Mouse (Mus musculus): ENCODE measurements around the gene Dnmt3l. TPM values are rescaled to one million over a fixed set of nuclear protein-coding genes. Genes with fewer than 3 reads are reported as not detected.

Gene Dnmt3l
- total and polyA plus RNA-seq, 2 experiments from 2014 or later, result not detected

GRCm38 (mm10) chr10:78005791-78006438 is 35.8 kb upstream of the Dnmt3l start:
- no peak overlapping the region for H3K9ac ChIP-seq (replicated peaks; ENCODE audit: low read depth, low read length)
- H3K27ac ChIP-seq (ENCODE audit: low read depth), result no peak overlapping the region
- no peaks in the 10 kb centered on the region for H3K9me3 ChIP-seq (replicated peaks; ENCODE audit: control insufficient read depth, low read length)
- no peak overlapping the region for H3K4me3 ChIP-seq (ENCODE audit: low read depth, low read length)
- H3K36me3 ChIP-seq (replicated peaks; ENCODE audit: control insufficient read depth, insufficient read depth, low read length), result peaks cover 33% of the 10 kb centered on the region
- no peak for DNase-seq (ENCODE audit: low spot score)
- no peaks in the 10 kb centered on the region for H3K27me3 ChIP-seq (ENCODE audit: control insufficient read depth, insufficient read depth, low read length)
- TF ChIP-seq CTCF (IDR thresholded peaks at IDR 0.05; ENCODE audit: low read depth) (no peak), EP300 (IDR thresholded peaks at IDR 0.05; ENCODE audit: low read depth) (no peak)
- peaks cover 26% of the 10 kb centered on the region for H3K4me1 ChIP-seq (ENCODE audit: control insufficient read depth, insufficient read depth)
- 82% methylated on average over 4 of the region's 4 CpGs for WGBS
- no peak overlapping the region for H3K4me2 ChIP-seq (ENCODE audit: low read depth, low read length)
- ATAC-seq (ENCODE audit: insufficient read depth, low read depth), result no peak

- H3K9ac ChIP-seq (replicated peaks; ENCODE audit: low read depth, low read length), result peak overlapping the region; percentile 34; the same call in 1 of the 2 replicates
- WGBS, result 45% methylated on average over 7 of the region's 7 CpGs
- H3K4me2 ChIP-seq (ENCODE audit: low read depth, low read length), result peak overlapping the region; percentile 89
- H3K27me3 ChIP-seq (ENCODE audit: control insufficient read depth, insufficient read depth, low read length), result no peaks in the 10 kb centered on the region
- H3K4me1 ChIP-seq (ENCODE audit: control insufficient read depth, insufficient read depth), result peaks cover 26% of the 10 kb centered on the region
- H3K9me3 ChIP-seq (replicated peaks; ENCODE audit: control insufficient read depth, low read length), result no peaks in the 10 kb centered on the region
- H3K4me3 ChIP-seq (ENCODE audit: low read depth, low read length), result no peak overlapping the region
- DNase-seq (ENCODE audit: low spot score) (no peak), ATAC-seq (ENCODE audit: insufficient read depth, low read depth) (no peak)
- peaks cover 22% of the 10 kb centered on the region for H3K36me3 ChIP-seq (replicated peaks; ENCODE audit: control insufficient read depth, insufficient read depth, low read length)
- H3K27ac ChIP-seq (ENCODE audit: low read depth), result no peak overlapping the region
- TF ChIP-seq CTCF (IDR thresholded peaks at IDR 0.05; ENCODE audit: low read depth) (no peak), EP300 (IDR thresholded peaks at IDR 0.05; ENCODE audit: low read depth) (no peak)
Measured at GRCm38 (mm10) chr10:78007203-78007602, 34.5 kb upstream of the Dnmt3l start.

DNA sequence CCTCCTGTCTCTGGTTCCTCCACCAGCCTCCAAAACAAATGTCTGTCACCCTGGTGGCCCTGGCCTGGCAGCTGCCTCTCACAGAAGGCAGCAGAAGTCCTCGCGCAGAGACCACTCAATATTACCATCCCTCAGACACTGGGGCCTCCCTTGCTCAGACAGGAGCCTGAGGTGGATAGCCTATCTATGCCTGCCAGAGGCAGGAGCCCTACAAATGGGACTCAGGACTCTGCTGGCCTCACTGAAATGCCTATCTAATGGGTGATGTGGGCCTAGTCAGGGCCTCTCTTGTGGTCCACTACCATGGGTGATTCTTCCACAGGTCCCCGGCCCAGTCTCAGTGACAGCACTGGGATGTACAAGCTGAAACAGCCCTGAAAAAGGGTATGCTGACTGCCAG is 33.6 kb upstream of the Dnmt3l start:
- 71% methylated on average over 3 of the region's 3 CpGs for WGBS
- no peak for ATAC-seq (ENCODE audit: insufficient read depth, low read depth)

DNA sequence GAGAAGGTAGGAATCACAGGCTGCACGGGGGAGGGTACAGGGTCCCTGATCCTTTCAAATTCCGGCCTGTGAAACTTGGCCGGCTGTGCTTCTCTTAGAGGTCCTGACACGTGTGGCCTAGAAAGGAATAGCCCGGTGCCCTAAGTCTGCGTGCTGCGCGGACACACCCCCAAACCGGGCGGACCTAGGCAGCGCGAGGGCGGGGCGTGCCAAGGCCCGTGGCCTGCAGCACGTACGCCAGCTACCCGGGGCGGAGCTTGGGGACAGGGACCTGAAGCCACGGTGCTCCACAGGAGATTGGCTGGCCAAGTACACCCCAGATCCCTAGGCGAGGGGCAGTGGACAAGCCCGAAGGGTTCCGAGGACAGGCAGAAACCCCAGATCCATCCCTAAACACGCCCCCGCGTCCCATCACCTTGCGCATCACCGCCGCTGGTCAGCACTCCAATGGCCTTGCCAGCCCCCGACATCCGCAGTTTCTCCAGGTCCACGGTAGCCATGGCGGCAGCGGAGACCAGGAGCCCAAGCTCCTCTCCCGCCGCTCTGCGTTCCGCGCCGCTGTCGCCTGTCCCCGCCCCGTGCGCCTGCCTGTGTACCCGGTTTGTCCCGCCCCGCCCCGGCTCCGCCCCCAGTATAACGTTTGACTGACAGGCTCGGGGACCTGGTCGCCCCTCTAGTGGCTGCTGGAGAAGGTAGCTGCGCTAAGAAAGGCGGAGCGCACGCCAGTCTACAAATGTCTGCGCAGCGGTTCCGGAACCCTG is 32.4 kb upstream of the Dnmt3l start:
- H3K4me1 ChIP-seq (ENCODE audit: control insufficient read depth, insufficient read depth), result peaks cover 26% of the 10 kb centered on the region
- WGBS, result under 1% methylated on average over 56 of the region's 59 CpGs
- ATAC-seq (ENCODE audit: insufficient read depth, low read depth) (peak; percentile 96), DNase-seq (ENCODE audit: low spot score) (peak; percentile 94)
- TF ChIP-seq EP300 (IDR thresholded peaks at IDR 0.05; ENCODE audit: low read depth) (no peak), CTCF (IDR thresholded peaks at IDR 0.05; ENCODE audit: low read depth) (peak; percentile 74)
- H3K9ac ChIP-seq (replicated peaks; ENCODE audit: low read depth, low read length), result peak overlapping the region; percentile 62
- no peaks in the 10 kb centered on the region for H3K27me3 ChIP-seq (ENCODE audit: control insufficient read depth, insufficient read depth, low read length)
- H3K4me3 ChIP-seq (ENCODE audit: low read depth, low read length), result peak overlapping the region; percentile 68
- 0 out of 2 replicates have a peak, but pooled peaks cover 9% of the 10 kb centered on the region for H3K36me3 ChIP-seq (replicated peaks; ENCODE audit: control insufficient read depth, insufficient read depth, low read length)
- H3K4me2 ChIP-seq (ENCODE audit: low read depth, low read length), result peak overlapping the region; percentile 89
- H3K9me3 ChIP-seq (replicated peaks; ENCODE audit: control insufficient read depth, low read length), result no peaks in the 10 kb centered on the region
- peak overlapping the region; percentile 93 for H3K27ac ChIP-seq (ENCODE audit: low read depth)

More for the DNA sequence above, 33.6 kb upstream of the Dnmt3l start:
- DNase-seq (ENCODE audit: low spot score), result no peak
- peak overlapping the region; percentile 68; the same call in 1 of the 2 replicates for H3K4me3 ChIP-seq (ENCODE audit: low read depth, low read length)
- no peak overlapping the region for H3K27ac ChIP-seq (ENCODE audit: low read depth)
- no peaks in the 10 kb centered on the region for H3K27me3 ChIP-seq (ENCODE audit: control insufficient read depth, insufficient read depth, low read length)
- H3K36me3 ChIP-seq (replicated peaks; ENCODE audit: control insufficient read depth, insufficient read depth, low read length), result peaks cover 13% of the 10 kb centered on the region; the same call in 1 of the 2 replicates
- TF ChIP-seq EP300 (IDR thresholded peaks at IDR 0.05; ENCODE audit: low read depth), result no peak
- TF ChIP-seq CTCF (IDR thresholded peaks at IDR 0.05; ENCODE audit: low read depth), result no peak
- H3K9ac ChIP-seq (replicated peaks; ENCODE audit: low read depth, low read length), result peak overlapping the region; percentile 62
- peak overlapping the region; percentile 89 for H3K4me2 ChIP-seq (ENCODE audit: low read depth, low read length)
- peaks cover 26% of the 10 kb centered on the region for H3K4me1 ChIP-seq (ENCODE audit: control insufficient read depth, insufficient read depth)
- H3K9me3 ChIP-seq (replicated peaks; ENCODE audit: control insufficient read depth, low read length), result no peaks in the 10 kb centered on the region

DNA sequence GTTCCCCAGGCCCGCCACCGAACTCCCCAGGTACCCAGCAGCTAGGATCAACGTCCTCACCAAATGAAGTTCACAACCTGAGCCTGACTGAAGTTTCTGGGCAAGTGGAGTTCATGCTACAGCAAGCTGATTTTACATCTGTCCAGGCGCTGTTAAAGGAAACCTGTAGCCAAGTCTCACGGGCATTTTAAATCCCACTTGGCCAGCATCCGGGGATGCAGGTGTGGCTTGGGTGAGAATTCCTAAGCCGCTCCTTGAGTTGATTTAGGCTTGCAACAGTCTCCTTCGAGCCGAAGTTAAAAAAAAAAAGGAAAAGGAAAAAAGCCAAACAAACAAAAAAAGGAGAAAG is 31.8 kb upstream of the Dnmt3l start, which contains the start of gene Pfkl:
TSS of gene Pfkl (minus strand) at position 139 of the 349 bp plus-strand sequence.
- TF ChIP-seq EP300 (IDR thresholded peaks at IDR 0.05; ENCODE audit: low read depth), result no peak
- no peak for TF ChIP-seq CTCF (IDR thresholded peaks at IDR 0.05; ENCODE audit: low read depth)
- peak within 1 kb of the TSS; percentile 62 for H3K9ac ChIP-seq (replicated peaks; ENCODE audit: low read depth, low read length)
- H3K36me3 ChIP-seq (replicated peaks; ENCODE audit: control insufficient read depth, insufficient read depth, low read length), result 0 out of 2 replicates have a peak, but pooled peaks cover 6% of the 10 kb centered on the region
- no peaks in the 10 kb centered on the region for H3K27me3 ChIP-seq (ENCODE audit: control insufficient read depth, insufficient read depth, low read length)
- H3K4me2 ChIP-seq (ENCODE audit: low read depth, low read length), result peak within 1 kb of the TSS; percentile 89
- DNase-seq (ENCODE audit: low spot score) (no peak), ATAC-seq (ENCODE audit: insufficient read depth, low read depth) (0 out of 2 replicates have a peak, but pooled peaks have one; percentile 3)
- H3K27ac ChIP-seq (ENCODE audit: low read depth), result peak within 1 kb of the TSS; percentile 93
- 0 out of 2 replicates have a peak, but pooled peaks cover 5% of the 10 kb centered on the region for H3K9me3 ChIP-seq (replicated peaks; ENCODE audit: control insufficient read depth, low read length)
- 0% methylated on average over 9 of the region's 9 CpGs for WGBS
- peaks cover 26% of the 10 kb centered on the region for H3K4me1 ChIP-seq (ENCODE audit: control insufficient read depth, insufficient read depth)
- peak within 1 kb of the TSS; percentile 68 for H3K4me3 ChIP-seq (ENCODE audit: low read depth, low read length)

Measured in heart, postnatal 0 days (tissue).